Mouse (Mus musculus): ENCODE data around the gene Eef2. TPM values are rescaled to one million over a fixed set of nuclear protein-coding genes. Genes with fewer than 3 reads are reported as not detected.
A peak's percentile ranks its signal among the peaks of the same experiment; 100 is the strongest.

The Eef2 gene
- total and polyA plus RNA-seq, 3 experiments: 1,752 to 4,660 (median 2,649) TPM

DNA sequence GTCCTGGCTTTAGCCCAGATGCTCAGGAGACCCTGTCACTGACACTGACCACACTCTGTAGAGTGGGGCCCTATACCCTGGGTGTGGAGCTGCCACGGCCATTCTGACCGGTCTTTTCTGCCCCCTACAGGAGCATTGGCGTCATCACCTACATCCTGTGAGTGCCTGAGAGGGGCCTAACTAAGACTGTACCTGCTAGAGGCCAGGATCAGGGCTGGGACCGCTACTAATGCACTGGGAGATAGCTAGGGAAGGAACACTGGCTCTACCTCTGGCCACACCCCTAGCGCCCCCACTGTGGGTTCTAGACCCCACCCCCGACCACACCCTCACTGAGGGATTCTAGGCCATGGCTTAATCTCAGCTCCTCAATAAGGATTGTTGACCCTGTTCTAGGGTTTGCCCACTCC is 14.5 kb downstream of the Eef2 start:
- no peak overlapping the region for H3K27ac ChIP-seq (ENCODE audit: insufficient read depth, low read depth)
- dilution Hi-C loops (cut with MboI; ENCODE audit: extremely low pct_ligation_motif_present, extremely low pct_unique_long_range_greater_than_20kb, low sequenced_read_pairs) (no loop called here), in situ Hi-C loops (cut with MboI; ENCODE audit: low pct_ligation_motif_present, low pct_unique_long_range_greater_than_20kb, low sequenced_read_pairs) (loop anchor here (10.0 kb wide), 1 partner anchor 164 kb away; the partner anchor contains the start of genes Hmg20b and Mfsd12)
- no peaks in the 10 kb centered on the region for H3K79me2 ChIP-seq (replicated peaks; ENCODE audit: control insufficient read depth, extremely low read depth, insufficient read depth, poor library complexity, severe bottlenecking)
- no peak for DNase-seq (ENCODE audit: extremely low read depth)
- H3K9me3 ChIP-seq (replicated peaks; ENCODE audit: low read length): no peaks in the 10 kb centered on the region
- H3K4me2 ChIP-seq (ENCODE audit: insufficient read depth, low read depth, poor library complexity, severe bottlenecking): no peak overlapping the region
- peaks cover 20 to 45% of the 10 kb centered on the region in 2 experiments for H3K4me1 ChIP-seq (ENCODE audit: control insufficient read depth in 1 of 2, insufficient read depth in 2 of 2)
- TF ChIP-seq CTCF (conservative IDR thresholded peaks at IDR 0.05 in 1 of 2, IDR thresholded peaks at IDR 0.05 in 1 of 2; ENCODE audit: low read depth in 2 of 2, low read length in 2 of 2) (peak in 1 of 2 experiments; percentile 29; a peak in 1 of 4 replicates), E2F4 (IDR thresholded peaks at IDR 0.05; ENCODE audit: insufficient replicate concordance, low read depth, low read length) (no peak), RAD21 (IDR thresholded peaks at IDR 0.05; ENCODE audit: low read depth, low read length) (peak; percentile 1)
- peaks cover 29 to 49% of the 10 kb centered on the region in 2 experiments for H3K36me3 ChIP-seq (replicated peaks in 1 of 2; ENCODE audit: control insufficient read depth in 1 of 2, insufficient read depth in 1 of 2, low read length in 1 of 2)
- peaks cover 2% of the 10 kb centered on the region for H3K27me3 ChIP-seq (replicated peaks)
- no peak overlapping the region for H3K4me3 ChIP-seq (replicated peaks in 1 of 3; ENCODE audit: low read depth in 2 of 3, low read length in 2 of 3, poor library complexity in 1 of 3)
- no peak overlapping the region for H3K9ac ChIP-seq (ENCODE audit: insufficient read depth, low read depth)

DNA sequence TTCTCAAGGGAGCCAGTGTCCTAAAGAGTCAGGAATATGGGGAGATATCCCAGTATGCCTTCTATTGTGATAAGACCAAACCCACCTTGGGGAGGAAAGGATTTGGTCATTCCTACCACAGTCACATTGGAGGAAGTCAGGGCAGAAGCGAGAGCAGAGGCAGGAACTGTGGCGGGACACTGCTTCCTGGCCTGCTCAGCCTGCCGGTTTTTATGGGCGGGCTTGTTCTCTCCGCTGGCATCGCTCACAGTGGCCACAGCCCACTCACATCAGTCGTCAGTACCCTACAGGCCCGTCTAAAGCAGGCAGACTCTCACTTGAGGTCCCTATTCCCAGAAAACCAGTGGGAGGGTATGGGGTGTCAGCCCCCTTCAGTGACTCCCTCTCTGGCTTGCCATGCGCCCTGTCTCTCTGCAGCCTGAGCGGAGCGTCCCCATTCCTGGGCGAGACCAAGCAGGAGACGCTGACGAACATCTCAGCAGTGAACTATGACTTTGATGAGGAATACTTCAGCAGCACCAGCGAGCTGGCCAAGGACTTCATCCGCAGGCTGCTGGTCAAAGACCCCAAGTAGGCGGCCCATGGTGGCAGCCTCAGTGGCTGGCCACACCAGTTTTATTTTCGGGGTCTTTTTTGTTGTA is 15.0 kb downstream of the Eef2 start:
- no peak for DNase-seq (ENCODE audit: extremely low read depth)
- TF ChIP-seq PAX5 (IDR thresholded peaks at IDR 0.05; ENCODE audit: low read length): no peak
- TF ChIP-seq UBTF (IDR thresholded peaks at IDR 0.05; ENCODE audit: low read depth, low read length): no peak
- TF ChIP-seq CHD1 (IDR thresholded peaks at IDR 0.05; ENCODE audit: low read depth, low read length): no peak
- TF ChIP-seq MXI1 (IDR thresholded peaks at IDR 0.05; ENCODE audit: low read depth, low read length): no peak
- TF ChIP-seq SMC3 (IDR thresholded peaks at IDR 0.05; ENCODE audit: low read depth, low read length): no peak
- TF ChIP-seq MAZ (IDR thresholded peaks at IDR 0.05; ENCODE audit: low read depth, low read length): no peak
- no peak for TF ChIP-seq JUN (IDR thresholded peaks at IDR 0.05; ENCODE audit: insufficient read depth, low read depth, low read length)
- no peak for TF ChIP-seq MEF2A (IDR thresholded peaks at IDR 0.05; ENCODE audit: borderline replicate concordance, low read depth, low read length)
- TF ChIP-seq ZNF384 (IDR thresholded peaks at IDR 0.05; ENCODE audit: low read depth, low read length): no peak
- no peak for TF ChIP-seq ZC3H11A (IDR thresholded peaks at IDR 0.05; ENCODE audit: low read depth, low read length)
- TF ChIP-seq USF2 (conservative IDR thresholded peaks at IDR 0.05; ENCODE audit: low read depth, low read length): no peak
- TF ChIP-seq TCF12 (IDR thresholded peaks at IDR 0.05; ENCODE audit: low read depth, low read length): no peak
- no peak for TF ChIP-seq EP300 (IDR thresholded peaks at IDR 0.05; ENCODE audit: low read length)
- no peak for TF ChIP-seq BHLHE40 (IDR thresholded peaks at IDR 0.05; ENCODE audit: low read depth, low read length)
- Histone ChIP-seq H3K27ac (ENCODE audit: insufficient read depth, low read depth) (no peak overlapping the region), H3K4me3 (replicated peaks in 1 of 3; ENCODE audit: low read depth in 2 of 3, low read length in 2 of 3, poor library complexity in 1 of 3) (peak overlapping the region in 1 of 3 experiments; percentile 59), H3K9ac (ENCODE audit: insufficient read depth, low read depth) (peak overlapping the region; percentile 67), H3K9me3 (replicated peaks; ENCODE audit: low read length) (no peaks in the 10 kb centered on the region), H3K79me2 (replicated peaks; ENCODE audit: control insufficient read depth, extremely low read depth, insufficient read depth, poor library complexity, severe bottlenecking) (no peaks in the 10 kb centered on the region), H3K36me3 (replicated peaks in 1 of 2; ENCODE audit: control insufficient read depth in 1 of 2, insufficient read depth in 1 of 2, low read length in 1 of 2) (peaks cover 27 to 47% of the 10 kb centered on the region in 2 experiments), H3K27me3 (replicated peaks) (peaks cover 3% of the 10 kb centered on the region), H3K4me2 (ENCODE audit: insufficient read depth, low read depth, poor library complexity, severe bottlenecking) (peak overlapping the region; percentile 65), H3K4me1 (ENCODE audit: control insufficient read depth in 1 of 2, insufficient read depth in 2 of 2) (peaks cover 23 to 50% of the 10 kb centered on the region in 2 experiments)
- dilution Hi-C loops (cut with MboI; ENCODE audit: extremely low pct_ligation_motif_present, extremely low pct_unique_long_range_greater_than_20kb, low sequenced_read_pairs): no loop called here
- in situ Hi-C loops (cut with MboI; ENCODE audit: low pct_ligation_motif_present, low pct_unique_long_range_greater_than_20kb, low sequenced_read_pairs): loop anchor here (10.0 kb wide), 1 partner anchor 163 kb away; the partner anchor contains the start of genes Hmg20b and Mfsd12
